Mouse (Mus musculus) adrenal gland, postnatal 4 days (tissue): Measurements from ENCODE around the gene Arel1. TPM values are rescaled to one million over a fixed set of nuclear protein-coding genes. Genes with fewer than 3 reads are reported as not detected.

ENCODE experiments used
- DNase-seq, 2 experiments: peaks; one replicate each; pipeline ENCODE4 v3.0.0; 2021 to 2022; ENCODE audit warnings: low spot score in 2 of 2, mixed read lengths in 2 of 2
- total RNA-seq, 2 experiments: library from RNA; stranded (reverse); gene quantifications; 2 replicates each; pipeline ENCODE4 v1.2.3; 2021

Arel1 gene
- total RNA-seq, 2 experiments from 2014 or later = 34.7 to 38.1 TPM

GRCm38 (mm10) chr12:84907627-84908480 lies 62.8 kb downstream of the Arel1 start:
- DNase-seq = no peak

DNA sequence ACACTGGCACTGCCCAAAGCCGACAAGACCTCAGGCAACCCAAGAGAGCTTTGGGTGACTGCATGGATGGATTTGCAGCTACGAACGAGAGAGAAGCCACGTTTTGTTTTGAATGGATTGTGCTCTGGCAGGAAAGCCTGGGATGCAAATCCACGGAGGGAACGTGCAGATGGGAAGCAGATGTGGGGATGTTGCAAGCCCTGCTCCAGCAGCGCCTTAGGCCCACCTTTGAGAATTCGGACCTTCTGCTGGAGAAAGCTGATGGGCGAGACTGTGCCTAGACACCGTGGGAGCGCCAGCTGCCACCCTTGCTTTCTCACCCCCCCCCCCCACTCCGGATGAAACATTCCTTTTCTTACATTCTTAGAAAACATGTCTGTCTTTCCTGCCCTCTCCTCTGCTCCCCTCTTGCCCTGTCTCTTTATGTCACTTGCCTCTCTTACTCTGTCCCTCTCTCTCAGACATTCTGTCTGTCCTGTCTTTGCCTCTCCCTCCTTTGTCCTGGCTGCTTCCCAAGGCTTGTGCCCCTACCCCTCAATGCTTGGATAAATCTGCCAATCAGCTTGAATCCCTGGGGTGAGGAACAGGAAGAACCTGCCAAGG lies 63.6 kb downstream of the Arel1 start:
- no peak for DNase-seq

- DNase-seq = no peak
Observed at GRCm38 (mm10) chr12:84904399-84904798, 66.3 kb downstream of the Arel1 start.

GRCm38 (mm10) chr12:84900317-84900716 lies 70.4 kb downstream of the Arel1 start:
- DNase-seq = no peak

DNA sequence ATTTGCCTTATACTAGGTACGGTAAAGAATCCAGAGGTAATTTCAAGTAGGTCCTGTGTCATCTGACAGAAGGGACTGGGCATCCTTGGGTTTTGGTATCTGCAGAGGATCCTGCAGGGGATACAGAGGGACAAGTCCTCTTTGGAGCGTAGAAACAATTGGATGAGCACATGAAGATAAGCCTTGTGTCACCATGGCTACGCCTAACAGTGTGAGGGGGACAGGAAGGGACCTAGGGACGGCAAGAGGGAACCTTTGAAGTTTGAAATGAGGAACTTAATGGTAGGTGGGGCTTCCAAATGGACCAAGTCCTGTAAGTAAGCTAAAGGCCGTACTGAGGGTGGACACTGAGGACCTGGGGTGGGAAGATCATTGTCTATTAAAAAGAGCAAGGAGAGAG lies 73.4 kb downstream of the Arel1 start:
- DNase-seq = no peak

DNA sequence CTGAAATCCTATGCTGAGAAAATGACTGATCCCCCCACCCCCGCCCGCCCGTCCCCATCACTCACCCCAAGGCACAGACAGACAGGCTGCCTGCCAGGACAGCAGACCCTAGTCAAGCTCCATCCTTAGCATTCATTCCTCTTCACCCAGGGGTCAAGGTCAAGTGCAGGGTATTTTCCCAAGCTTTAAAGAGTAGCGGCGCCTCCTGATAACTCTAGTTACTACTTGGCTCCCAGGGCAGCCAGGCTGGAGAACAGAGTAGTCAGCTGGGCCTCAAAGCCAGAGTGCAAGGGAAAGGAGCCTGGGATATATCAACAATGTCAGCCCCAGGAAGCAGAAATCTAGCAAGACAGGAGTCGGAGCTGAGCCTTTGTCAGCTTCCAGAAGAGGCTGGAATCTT lies 74.5 kb downstream of the Arel1 start:
- DNase-seq = no peak

DNA sequence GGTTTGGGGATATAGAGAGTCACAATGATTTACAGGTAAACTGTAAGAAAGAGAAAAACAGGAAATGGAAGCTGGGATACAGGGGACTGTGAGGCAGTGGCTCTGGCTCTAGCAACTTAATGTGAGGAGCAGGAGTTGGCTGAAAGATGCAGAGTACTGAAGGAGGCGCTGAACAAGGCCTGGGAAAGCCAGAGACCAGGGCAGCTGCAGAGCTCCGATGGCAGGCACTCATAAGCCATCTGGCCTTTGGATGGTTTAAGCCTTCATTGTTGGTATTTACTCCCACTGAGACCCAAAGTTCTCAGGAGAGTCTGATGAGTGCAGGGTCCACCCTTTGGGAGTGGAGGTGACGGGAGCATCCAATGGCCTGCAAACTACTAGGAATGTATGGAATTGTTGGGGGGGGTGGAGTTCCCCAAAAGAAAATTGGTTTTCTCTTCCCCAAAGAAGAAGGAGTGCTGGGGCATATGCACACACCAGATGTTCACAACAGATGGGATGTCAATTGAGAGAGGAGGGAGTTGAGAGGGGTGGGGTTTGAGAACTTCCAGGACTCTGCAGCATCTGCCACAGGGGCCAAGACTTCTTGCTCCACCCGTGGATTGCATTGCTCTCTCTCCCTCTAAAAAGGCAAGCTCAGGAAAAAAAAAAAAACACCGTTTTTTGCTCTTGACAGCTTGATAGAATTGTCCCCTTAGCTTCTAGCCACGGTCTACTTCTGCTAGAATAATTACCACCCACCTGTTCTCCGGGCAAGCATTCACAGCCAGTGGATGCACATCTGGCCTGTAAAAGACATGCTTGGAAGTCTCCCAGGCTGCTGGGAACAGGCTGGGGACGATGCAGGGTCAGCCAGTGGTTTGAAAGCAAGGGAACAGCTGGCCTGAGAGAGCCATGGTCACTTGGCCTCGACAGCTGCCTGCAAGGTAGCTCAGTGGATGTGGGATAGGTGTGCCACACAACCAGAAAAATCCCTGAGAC lies 76.8 kb downstream of the Arel1 start:
- DNase-seq = no peak

DNA sequence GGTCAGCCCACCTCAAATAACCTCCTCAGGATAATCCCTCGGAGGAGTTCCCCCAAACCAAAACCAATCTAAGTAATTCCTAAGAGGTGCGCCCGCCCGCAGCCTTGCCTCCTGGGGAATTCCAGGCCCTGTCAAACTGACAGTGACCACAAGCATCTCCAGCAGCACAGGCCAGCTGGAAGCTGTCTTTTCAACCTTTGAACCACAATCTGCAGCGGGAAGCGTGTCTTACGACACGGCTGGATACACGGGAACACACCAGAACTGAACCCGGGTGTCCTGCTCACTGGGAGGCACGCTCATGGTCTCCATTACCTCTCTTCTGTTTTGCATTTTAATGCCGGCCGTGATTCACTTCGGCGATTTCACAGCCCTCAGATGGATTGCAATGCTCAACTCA lies 80.4 kb downstream of the Arel1 start:
- no peak for DNase-seq

DNA sequence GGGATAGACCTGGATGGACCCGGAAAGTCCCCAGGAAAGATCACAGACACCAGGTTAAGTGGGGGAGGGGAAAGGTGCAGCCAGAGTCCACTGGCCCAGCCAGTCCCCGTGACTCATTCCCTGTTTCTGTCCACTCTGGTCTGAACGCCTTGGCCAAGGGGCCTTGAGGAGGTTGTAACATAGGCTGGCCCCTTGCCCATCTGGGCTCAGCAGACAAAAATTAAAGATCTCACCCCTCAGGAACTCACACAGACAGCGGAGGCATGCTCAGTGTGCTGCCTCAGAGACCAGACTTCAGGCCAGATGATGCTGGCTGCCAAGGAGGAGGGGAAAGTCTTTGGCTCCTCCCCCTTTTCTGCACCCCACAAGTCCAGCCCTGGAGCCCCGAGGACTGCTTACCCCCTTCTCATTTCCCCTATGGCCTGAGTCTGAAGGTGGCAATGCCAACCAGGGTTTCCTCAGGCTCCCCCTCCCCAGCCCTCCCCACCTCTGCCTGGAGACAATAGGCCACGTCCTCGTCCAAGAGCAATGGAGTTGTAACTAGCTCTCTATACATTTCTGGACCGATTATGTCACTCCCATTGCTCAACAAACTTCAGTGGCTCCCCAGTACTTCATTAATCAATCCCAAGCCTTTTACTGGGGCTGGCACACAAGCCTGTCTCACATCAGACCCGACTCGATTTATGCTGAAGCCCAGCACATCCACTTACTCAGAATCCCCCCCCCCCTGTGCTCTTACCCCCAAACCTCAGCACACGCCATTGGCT lies 85.4 kb downstream of the Arel1 start:
- DNase-seq = peak in 1 of 2 experiments; percentile 18

GRCm38 (mm10) chr12:84884423-84885076 lies 86.2 kb downstream of the Arel1 start:
- DNase-seq = no peak

DNA sequence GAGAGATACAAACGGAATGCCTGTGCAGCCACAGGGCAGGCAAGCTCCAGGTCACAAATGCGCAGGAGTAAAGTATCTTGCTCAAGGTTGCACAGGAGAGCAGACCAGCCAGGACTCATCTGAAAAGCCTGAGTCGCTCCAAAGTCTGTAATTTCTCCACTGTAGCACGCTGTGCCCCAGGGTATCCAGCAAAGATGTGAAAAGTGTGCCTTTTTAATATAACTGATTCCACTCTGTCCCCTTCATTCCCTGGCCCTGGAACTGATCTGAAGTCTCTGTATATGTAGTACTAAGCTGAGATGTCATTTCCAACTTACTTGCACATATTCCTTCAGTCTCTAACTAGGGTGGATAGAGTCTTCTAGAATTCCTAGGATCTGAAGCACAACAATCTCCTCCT lies 87.9 kb downstream of the Arel1 start:
- no peak for DNase-seq

DNA sequence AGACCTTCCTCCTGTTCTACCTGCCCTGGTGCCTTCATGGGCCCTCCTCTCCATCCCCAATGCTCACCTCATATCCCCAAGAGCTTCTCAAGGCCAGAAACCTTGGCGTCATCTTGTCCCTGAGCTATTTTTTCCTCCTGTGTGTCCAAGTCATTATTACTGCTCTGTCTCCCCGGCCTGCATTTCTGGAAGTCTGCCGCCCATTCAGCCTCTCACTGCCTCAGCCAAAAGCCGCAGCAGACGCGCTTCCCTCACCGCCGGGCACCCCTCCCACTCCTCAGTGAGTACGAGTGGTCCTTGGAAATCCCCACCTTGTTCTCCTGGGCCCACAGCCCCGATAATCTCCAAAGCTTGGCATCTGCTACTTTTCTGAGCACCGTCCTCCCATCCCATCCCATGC lies 90.6 kb downstream of the Arel1 start:
- no peak for DNase-seq

GRCm38 (mm10) chr12:84876481-84877121 lies 94.1 kb downstream of the Arel1 start, which contains the start of gene Ltbp2:
TSS of gene Ltbp2 (minus strand) at chr12:84876532.
- peak; percentile 86 to 88 for DNase-seq

DNA sequence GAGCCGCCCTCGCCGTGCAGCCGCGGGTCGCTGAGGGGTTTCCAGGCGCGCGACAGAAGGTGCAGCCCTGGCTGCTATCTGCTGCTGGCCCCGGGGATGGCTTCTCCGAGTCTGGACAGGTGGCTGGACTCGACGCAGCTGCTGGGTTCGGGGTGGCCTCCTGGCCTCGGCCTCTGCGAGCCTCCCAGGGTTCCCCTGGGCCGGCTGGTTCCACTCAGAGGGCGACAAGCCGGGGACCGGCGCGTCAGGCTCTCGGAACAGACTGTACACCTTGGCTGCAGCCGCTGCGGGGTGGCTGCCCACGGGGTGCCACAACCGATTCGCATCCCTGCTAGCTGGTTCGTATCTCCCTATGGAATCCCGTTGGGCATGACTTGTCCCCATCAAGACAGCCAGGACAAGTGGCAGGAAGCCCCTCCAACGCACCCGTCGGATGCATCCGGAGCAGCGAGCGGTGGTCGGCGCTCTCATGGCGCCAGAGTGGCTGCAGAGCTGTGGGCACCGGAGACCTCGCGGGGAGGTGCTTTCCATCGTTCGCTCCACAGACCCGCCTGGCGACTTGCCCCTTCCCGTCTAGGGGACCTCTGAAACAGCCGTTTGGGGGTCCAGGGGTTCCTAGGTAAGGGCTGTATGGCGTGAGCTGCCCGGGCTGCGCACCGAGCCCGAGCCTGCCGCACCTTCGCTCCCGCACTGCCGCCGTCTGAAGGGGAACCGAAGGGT lies 94.8 kb downstream of the Arel1 start:
- no peak for DNase-seq

DNA sequence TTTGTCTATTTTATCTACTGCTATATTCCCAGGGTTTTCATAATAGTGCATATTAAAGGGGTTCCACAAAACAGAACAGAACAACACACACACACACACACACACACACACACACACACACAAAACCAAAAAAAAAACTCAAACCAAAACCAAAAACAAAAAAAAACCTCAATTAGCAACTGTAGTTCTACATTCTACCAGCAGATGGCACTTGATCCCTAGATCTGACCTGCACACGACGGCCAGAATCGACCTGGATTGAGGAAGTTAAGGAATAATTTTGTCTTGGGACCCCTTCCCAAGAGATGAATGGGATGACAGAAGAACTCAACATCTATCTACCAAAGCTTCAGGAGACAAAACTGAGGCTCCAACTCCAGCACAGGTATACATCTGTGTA lies 97.3 kb downstream of the Arel1 start:
- DNase-seq = no peak

- no peak for DNase-seq
Observed at GRCm38 (mm10) chr12:84872310-84872709, 98.4 kb downstream of the Arel1 start.
